Mouse (Mus musculus): ENCODE measurements around the gene Pspc1.
"Not testable (repeated sequence)": the region's sequence is repeated elsewhere in the genome, so short reads cannot be mapped to it uniquely, and the experiment has no call there.

- not testable (repeated sequence) for TF ChIP-seq CTCF (IDR thresholded peaks at IDR 0.05; ENCODE audit: borderline replicate concordance, extremely low read depth, insufficient read depth, insufficient read length)
- peak; percentile 61; the same call in 1 of the 2 replicates for TF ChIP-seq POLR2A (IDR thresholded peaks at IDR 0.05; ENCODE audit: borderline replicate concordance, extremely low read depth, insufficient read depth, insufficient read length, poor library complexity, severe bottlenecking)
These were observed 33.7 kb upstream of the Pspc1 start, which contains the start of gene Zmym5 for GRCm38 (mm10) chr14:56811701-56812339.
